Mouse (Mus musculus) hindbrain, embryonic 11.5 days (tissue): ENCODE measurements at regions not wholly inside any gene's neighbourhood (a gene's known extent, or its start where the extent isn't known, plus 50 kb on each side); places are given as distances from the start of the nearest gene placed in this dataset.

ENCODE experiments used
- ATAC-seq: fragments of 200-750 bp; cut with Nextera tagmentation; 2 replicates; pipeline ENCODE4 v1.8.0; 2017; ENCODE audit warnings: mild to moderate bottlenecking, moderate TSS enrichment, moderate library complexity; ENCODE audit not compliant: low FRiP score
- DNase-seq: peaks from one replicate; pipeline ENCODE4 v3.0.0-alpha.2; 2015; ENCODE audit warnings: low spot score
- H3K27ac ChIP-seq: fragments of 300-500 bp; sonication (generic); 2 replicates; pipeline ENCODE4 v1.5.1; 2014; ENCODE audit warnings: mild to moderate bottlenecking, low read depth, low read length
- H3K27me3 ChIP-seq: fragments of 300-500 bp; sonication (generic); 2 replicates; pipeline ENCODE4 v1.6.1; 2014; ENCODE audit warnings: mild to moderate bottlenecking, low read length, moderate library complexity, mixed read lengths; ENCODE audit not compliant: control insufficient read depth, insufficient read depth
- H3K36me3 ChIP-seq: fragments of 300-500 bp; sonication (generic); 2 replicates; pipeline ENCODE4 v1.6.1; 2014; ENCODE audit warnings: mild to moderate bottlenecking, low read length, moderate library complexity, mixed read lengths; ENCODE audit not compliant: control insufficient read depth, insufficient read depth
- H3K4me1 ChIP-seq: fragments of 300-500 bp; sonication (generic); replicated peaks from 2 replicates; pipeline ENCODE4 v1.6.1; 2014; ENCODE audit warnings: low read length, mixed read lengths; ENCODE audit not compliant: control insufficient read depth, insufficient read depth
- H3K4me2 ChIP-seq: fragments of 300-500 bp; sonication (generic); replicated peaks from 2 replicates; pipeline ENCODE4 v1.6.1; 2014; ENCODE audit warnings: mild to moderate bottlenecking, low read depth, low read length
- H3K4me3 ChIP-seq: fragments of 300-500 bp; sonication (generic); 2 replicates; pipeline ENCODE4 v1.5.1; 2014; ENCODE audit warnings: low read depth, low read length
- H3K9ac ChIP-seq: fragments of 300-500 bp; sonication (generic); 2 replicates; pipeline ENCODE4 v1.6.1; 2014; ENCODE audit warnings: low read depth, low read length
- H3K9me3 ChIP-seq: fragments of 300-500 bp; sonication (generic); 2 replicates; pipeline ENCODE4 v1.6.1; 2016; ENCODE audit warnings: low read length; ENCODE audit not compliant: control insufficient read depth
- WGBS: fragments of 180-500 bp; shearing (Covaris S2); extraction: QIAGEN DNeasy Blood & Tissue Kit; methylation state at CpG from one replicate; pipeline ENCODE4 v1.1.7; 2014; 5-methylcytosine and 5-hydroxymethylcytosine counted together

DNA sequence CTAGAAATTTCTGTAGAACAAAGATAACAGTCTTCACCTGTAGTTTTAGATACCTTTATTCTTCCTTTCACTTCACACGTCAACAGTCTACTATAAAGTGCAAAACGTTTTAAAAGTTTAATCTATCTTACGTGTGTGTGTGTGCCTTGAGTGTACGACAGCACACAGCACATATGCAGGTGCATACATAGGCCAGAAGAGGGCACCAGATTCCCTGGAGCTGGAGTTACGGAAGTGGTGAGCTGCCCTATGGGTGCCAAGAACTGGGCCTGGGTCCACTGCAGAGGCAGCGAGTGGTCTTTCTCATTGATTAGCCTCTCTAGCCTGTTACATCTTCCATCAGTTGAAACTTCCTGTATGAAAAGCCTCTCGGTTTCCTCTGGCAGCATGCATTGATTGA lies 285.5 kb upstream of the Dio3 start:
- H3K27ac ChIP-seq: no peak overlapping the region
- no peaks in the 10 kb centered on the region for H3K4me1 ChIP-seq
- no peaks in the 10 kb centered on the region for H3K27me3 ChIP-seq
- H3K4me2 ChIP-seq: no peak overlapping the region
- H3K9ac ChIP-seq: no peak overlapping the region
- no peaks in the 10 kb centered on the region for H3K36me3 ChIP-seq
- H3K4me3 ChIP-seq: no peak overlapping the region
- no peak for ATAC-seq
- WGBS: 92% methylated on average over 7 of the region's 7 CpGs
- H3K9me3 ChIP-seq: no peaks in the 10 kb centered on the region
- DNase-seq: no peak

DNA sequence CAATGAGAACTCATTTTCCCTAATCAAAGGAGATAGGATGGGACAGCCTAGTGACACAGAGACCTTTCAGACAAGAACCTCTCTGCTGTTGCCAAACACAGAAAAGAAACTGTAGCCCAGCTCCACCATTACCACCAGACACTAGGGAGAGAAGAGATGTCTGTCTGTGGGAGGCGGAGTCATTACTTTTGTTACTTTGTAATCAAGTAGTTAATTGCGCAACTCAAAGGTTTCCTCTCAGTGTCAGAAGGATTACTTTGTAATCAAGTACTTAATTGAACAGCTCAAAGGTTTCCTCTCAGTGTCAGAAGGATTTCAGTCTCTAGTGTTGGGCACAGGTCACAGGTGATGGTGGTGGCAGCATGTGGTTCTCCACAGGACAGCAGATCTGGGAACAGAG lies 276.2 kb upstream of the Dio3 start:
- no peak overlapping the region for H3K9ac ChIP-seq
- ATAC-seq: no peak
- H3K27ac ChIP-seq: no peak overlapping the region
- H3K4me2 ChIP-seq: no peak overlapping the region
- no peaks in the 10 kb centered on the region for H3K4me1 ChIP-seq
- no peak for DNase-seq
- no peaks in the 10 kb centered on the region for H3K36me3 ChIP-seq
- no peaks in the 10 kb centered on the region for H3K27me3 ChIP-seq
- WGBS: 97% methylated on average over 2 of the region's 2 CpGs
- H3K4me3 ChIP-seq: no peak overlapping the region
- H3K9me3 ChIP-seq: no peaks in the 10 kb centered on the region

DNA sequence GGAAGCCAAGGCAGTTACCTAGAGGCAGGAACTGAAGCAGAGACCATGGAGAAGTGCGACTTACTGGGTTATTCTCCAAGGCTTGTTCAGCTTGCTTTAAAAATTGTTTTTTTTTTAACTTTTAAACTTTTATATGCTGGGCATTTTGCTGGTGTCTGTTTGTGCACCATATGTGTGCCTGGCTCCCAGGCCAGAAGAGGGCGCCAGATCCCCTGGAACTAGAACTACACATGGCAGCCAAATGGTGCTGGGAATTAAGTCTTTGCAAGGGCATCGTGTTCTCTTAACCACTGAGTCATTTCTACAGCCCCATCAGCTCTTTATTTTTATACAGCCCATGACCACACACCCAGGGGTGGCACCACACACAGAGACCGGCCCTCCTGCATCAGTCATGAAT lies 269.7 kb upstream of the Dio3 start:
- no peak overlapping the region for H3K4me2 ChIP-seq
- H3K36me3 ChIP-seq: no peaks in the 10 kb centered on the region
- DNase-seq: no peak
- ATAC-seq: no peak
- 38% methylated on average over 4 of the region's 4 CpGs for WGBS
- no peaks in the 10 kb centered on the region for H3K4me1 ChIP-seq
- H3K9me3 ChIP-seq: no peaks in the 10 kb centered on the region
- H3K4me3 ChIP-seq: no peak overlapping the region
- H3K9ac ChIP-seq: no peak overlapping the region
- no peaks in the 10 kb centered on the region for H3K27me3 ChIP-seq
- no peak overlapping the region for H3K27ac ChIP-seq

DNA sequence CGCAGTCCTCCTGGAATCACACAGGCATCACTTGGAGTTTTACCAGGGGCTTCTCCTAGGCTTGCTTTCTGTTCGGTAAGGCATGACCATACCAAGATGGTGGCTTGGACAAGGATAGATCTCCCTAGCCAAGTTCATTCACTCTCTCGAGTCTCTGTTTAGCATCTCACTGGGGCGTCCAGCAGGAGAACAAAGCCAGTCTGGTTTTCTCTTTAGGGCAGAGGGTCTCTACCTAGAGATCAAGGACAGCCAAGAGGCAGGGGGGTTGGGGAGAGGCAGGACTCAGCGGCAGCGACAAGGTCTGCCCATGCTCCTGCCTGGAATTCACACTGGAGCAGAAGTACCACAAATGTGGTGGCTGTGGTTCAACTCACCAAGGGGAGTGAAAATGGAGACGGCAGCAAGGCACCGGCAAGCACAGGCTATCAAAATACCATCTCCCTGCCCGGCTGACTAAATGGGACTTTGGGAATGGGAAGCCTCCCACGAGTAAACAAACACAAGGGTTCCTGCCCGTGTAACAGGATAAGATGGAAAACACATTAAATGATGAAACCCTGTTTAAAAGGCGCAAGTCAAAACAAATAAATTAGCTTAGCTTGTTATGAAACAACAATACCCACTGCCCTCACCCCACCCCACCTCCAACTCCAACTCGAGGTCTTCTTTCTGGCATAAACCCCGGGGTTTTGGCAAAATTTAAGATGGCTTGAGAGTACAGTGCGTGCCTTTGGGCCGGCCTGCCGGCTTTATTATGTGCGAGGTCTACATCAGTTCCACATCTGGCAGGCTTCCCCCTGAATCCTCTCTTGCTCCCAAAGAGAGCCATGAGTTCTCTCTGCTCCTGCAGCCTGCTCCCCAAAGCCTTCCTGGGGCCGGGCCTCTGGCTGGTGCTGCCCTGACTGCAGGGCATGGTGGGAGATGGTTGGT lies 258.1 kb upstream of the Dio3 start:
- no peaks in the 10 kb centered on the region for H3K27me3 ChIP-seq
- WGBS: 65% methylated on average over 19 of the region's 19 CpGs
- ATAC-seq (no peak), DNase-seq (no peak)
- H3K4me3 ChIP-seq: no peak overlapping the region
- no peaks in the 10 kb centered on the region for H3K36me3 ChIP-seq
- no peak overlapping the region for H3K4me2 ChIP-seq
- no peak overlapping the region for H3K9ac ChIP-seq
- H3K27ac ChIP-seq: no peak overlapping the region
- no peaks in the 10 kb centered on the region for H3K9me3 ChIP-seq
- H3K4me1 ChIP-seq: peaks cover 4% of the 10 kb centered on the region; the same call in 1 of the 2 replicates

DNA sequence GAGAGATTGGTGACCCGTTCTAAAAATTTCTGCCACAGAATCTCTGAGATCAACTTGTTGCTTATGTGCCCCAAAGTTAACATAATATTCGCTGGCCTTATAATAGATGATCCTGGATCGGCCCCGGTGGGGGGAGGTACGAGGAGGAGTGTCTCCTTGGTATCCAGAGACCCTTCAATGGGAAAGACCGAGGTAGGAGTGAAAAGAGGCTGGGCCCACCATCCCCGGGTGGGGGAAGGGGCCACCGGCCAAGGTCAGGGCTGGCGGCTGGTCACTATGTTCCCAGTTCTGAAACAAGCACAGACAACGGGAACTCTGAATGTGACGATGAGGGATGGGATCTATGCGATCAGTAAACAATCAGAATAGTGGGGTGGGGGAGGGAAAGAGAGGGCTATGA lies 257.2 kb upstream of the Dio3 start:
- 79% methylated on average over 12 of the region's 12 CpGs for WGBS
- Histone ChIP-seq H3K9ac (no peak overlapping the region), H3K36me3 (no peaks in the 10 kb centered on the region), H3K27ac (no peak overlapping the region), H3K9me3 (no peaks in the 10 kb centered on the region), H3K4me2 (no peak overlapping the region), H3K27me3 (no peaks in the 10 kb centered on the region), H3K4me3 (no peak overlapping the region), H3K4me1 (peaks cover 8% of the 10 kb centered on the region; the same call in 1 of the 2 replicates)
- DNase-seq (no peak), ATAC-seq (no peak)

DNA sequence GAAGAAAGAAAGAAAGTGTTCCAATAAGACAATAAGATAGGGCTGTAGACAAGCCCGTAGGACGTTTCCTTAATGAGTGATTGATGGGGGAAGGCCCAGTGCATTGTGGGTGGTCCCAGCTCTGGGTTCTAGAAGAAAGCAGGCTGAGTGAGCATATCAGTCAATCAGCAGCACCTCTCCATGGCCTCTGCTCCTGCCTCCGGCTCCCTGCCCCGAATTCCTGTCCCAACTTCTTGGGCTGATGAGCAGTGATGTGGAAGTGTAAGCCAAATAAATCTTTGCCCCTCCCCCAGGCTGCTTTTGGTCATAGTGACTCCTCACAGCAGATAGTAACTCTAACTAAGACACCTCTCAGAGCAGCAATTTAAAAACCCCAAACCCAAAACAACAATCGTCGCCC lies 256.2 kb upstream of the Dio3 start:
- ATAC-seq (no peak), DNase-seq (no peak)
- H3K27ac ChIP-seq: no peak overlapping the region
- H3K4me3 ChIP-seq: no peak overlapping the region
- 60% methylated on average over 6 of the region's 6 CpGs for WGBS
- no peaks in the 10 kb centered on the region for H3K9me3 ChIP-seq
- H3K4me2 ChIP-seq: no peak overlapping the region
- no peak overlapping the region for H3K9ac ChIP-seq
- H3K27me3 ChIP-seq: no peaks in the 10 kb centered on the region
- peaks cover 8% of the 10 kb centered on the region; the same call in 1 of the 2 replicates for H3K4me1 ChIP-seq
- no peaks in the 10 kb centered on the region for H3K36me3 ChIP-seq

DNA sequence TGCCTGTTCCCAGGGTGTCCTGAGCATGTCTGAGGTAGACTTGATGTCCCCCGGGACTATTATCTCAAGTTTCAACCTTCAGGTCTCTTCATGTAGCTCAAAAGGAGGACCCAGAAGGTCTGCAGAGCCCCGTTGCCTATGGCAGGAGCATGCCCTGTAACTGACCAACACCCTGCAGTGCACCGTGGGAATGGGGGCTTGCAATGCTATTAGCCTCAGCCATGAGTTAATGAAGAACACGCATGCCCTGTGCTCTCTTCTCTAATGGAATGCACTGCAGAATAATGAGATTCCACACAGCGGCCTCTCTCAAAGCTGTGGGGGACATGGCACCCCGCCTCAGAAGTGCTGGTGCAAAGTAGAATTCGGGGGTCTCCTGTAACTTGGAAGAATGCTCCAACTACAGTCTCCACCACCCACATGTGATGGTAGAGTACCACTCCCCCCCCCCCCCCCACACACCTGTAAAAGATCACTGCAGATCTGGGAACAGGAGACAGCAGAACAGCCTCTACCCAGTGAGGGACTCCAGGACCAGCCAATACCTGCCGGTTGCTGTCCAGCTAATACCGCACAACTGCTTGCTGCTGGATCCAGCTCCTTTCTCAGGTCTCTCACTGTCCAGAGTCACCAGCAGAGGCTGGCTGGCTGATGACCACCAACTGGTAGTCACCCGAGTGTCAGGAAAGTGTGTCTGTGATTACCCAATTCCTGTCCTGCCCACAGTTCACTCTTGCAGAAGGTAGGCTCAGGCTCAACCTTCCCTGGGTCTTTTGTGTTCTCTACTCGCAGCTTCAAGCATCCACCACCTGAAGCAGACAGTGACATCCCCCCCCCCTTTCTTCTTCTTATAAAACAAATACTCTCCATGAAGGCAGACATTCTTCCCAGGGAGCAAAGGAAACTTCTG lies 255.4 kb upstream of the Dio3 start:
- ATAC-seq: no peak
- Histone ChIP-seq H3K4me3 (no peak overlapping the region), H3K9ac (no peak overlapping the region), H3K4me1 (peaks cover 8% of the 10 kb centered on the region; the same call in 1 of the 2 replicates), H3K27ac (no peak overlapping the region), H3K36me3 (no peaks in the 10 kb centered on the region), H3K4me2 (no peak overlapping the region), H3K27me3 (no peaks in the 10 kb centered on the region), H3K9me3 (no peaks in the 10 kb centered on the region)
- DNase-seq: no peak
- 63% methylated on average over 11 of the region's 11 CpGs for WGBS

DNA sequence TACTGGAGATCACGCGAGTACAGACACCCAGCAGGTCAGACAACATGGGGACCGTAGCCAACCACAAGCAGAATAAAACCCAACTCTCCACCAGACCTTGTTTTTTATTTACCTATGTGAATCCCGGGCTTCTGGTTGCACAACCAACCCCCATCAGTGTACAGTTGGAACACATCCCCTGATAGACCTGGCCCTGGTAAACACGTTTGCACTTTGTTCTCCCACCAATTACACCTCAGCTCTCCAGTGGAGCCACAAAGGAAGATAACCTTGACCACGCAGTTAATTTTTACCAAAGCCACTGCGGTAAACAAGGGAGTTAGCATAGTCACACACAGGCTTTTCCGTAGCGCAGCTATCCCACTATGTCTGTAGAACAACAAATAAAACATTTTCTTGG lies 254.6 kb upstream of the Dio3 start:
- Histone ChIP-seq H3K9ac (no peak overlapping the region), H3K36me3 (no peaks in the 10 kb centered on the region), H3K4me3 (no peak overlapping the region), H3K27ac (no peak overlapping the region), H3K27me3 (no peaks in the 10 kb centered on the region), H3K4me2 (no peak overlapping the region), H3K4me1 (peaks cover 8% of the 10 kb centered on the region; the same call in 1 of the 2 replicates), H3K9me3 (no peaks in the 10 kb centered on the region)
- DNase-seq (no peak), ATAC-seq (no peak)
- WGBS: 87% methylated on average over 9 of the region's 9 CpGs
